Mouse (Mus musculus): ENCODE data around the gene Mepce. TPM values are rescaled to one million over a fixed set of nuclear protein-coding genes. Genes with fewer than 3 reads are reported as not detected.
"Not testable (repeated sequence)": the region's sequence is repeated elsewhere in the genome, so short reads cannot be mapped to it uniquely, and the experiment has no call there.

The Mepce gene
- 11.4 and 11.5 TPM in 2 replicates for polyA plus RNA-seq (2014; fragmentation: Nextera tagmentation; extraction: Ambion mirVana)

GRCm38 (mm10) chr5:137787151-137787928 lies at the start of gene Mepce, which contains the start of gene Zcwpw1:
Gene Mepce (minus strand): TSS chr5:137787655.
Gene Zcwpw1 (plus strand): TSS chr5:137787798.
- Histone ChIP-seq H3K4me1 (ENCODE audit: control insufficient read depth, insufficient read depth, low read length) (peaks cover 27% of the 10 kb centered on the region), H3K36me3 (ENCODE audit: control insufficient read depth, insufficient read depth, low read length) (peaks cover 16% of the 10 kb centered on the region), H3K4me2 (peak within 1 kb of the TSS; percentile 91), H3K27ac (ENCODE audit: low read depth, low read length) (peak within 1 kb of the TSS; percentile 97), H3K9me3 (ENCODE audit: control insufficient read depth, low read length) (peaks cover 2% of the 10 kb centered on the region; the same call in 1 of the 2 replicates), H3K4me3 (ENCODE audit: low read depth, low read length) (peak within 1 kb of the TSS; percentile 84), H3K9ac (ENCODE audit: low read length) (peak within 1 kb of the TSS; percentile 95), H3K27me3 (ENCODE audit: control insufficient read depth, insufficient read depth, low read length) (peaks cover 2% of the 10 kb centered on the region; the same call in 1 of the 2 replicates)
- WGBS: under 1% methylated on average over 47 of the region's 48 CpGs
- DNase-seq (ENCODE audit: low spot score, missing footprints): peak; percentile 100
- ATAC-seq (ENCODE audit: low FRiP score): peak; percentile 61

- not testable (repeated sequence) for H3K27me3 ChIP-seq (ENCODE audit: control insufficient read depth, insufficient read depth, low read length); ATAC-seq (ENCODE audit: low FRiP score); H3K27ac ChIP-seq (ENCODE audit: low read depth, low read length); H3K4me1 ChIP-seq (ENCODE audit: control insufficient read depth, insufficient read depth, low read length); H3K4me2 ChIP-seq; H3K9ac ChIP-seq (ENCODE audit: low read length); H3K36me3 ChIP-seq (ENCODE audit: control insufficient read depth, insufficient read depth, low read length); H3K4me3 ChIP-seq (ENCODE audit: low read depth, low read length); DNase-seq (ENCODE audit: low spot score, missing footprints); H3K9me3 ChIP-seq (ENCODE audit: control insufficient read depth, low read length)
Observed at GRCm38 (mm10) chr5:137837110-137837509, 49.7 kb upstream of the Mepce start.

- H3K27me3 ChIP-seq (ENCODE audit: control insufficient read depth, insufficient read depth, low read length): no peaks in the 10 kb centered on the region
- no peaks in the 10 kb centered on the region for H3K9me3 ChIP-seq (ENCODE audit: control insufficient read depth, low read length)
- H3K4me2 ChIP-seq: no peak overlapping the region
- H3K9ac ChIP-seq (ENCODE audit: low read length): no peak overlapping the region
- H3K36me3 ChIP-seq (ENCODE audit: control insufficient read depth, insufficient read depth, low read length): no peaks in the 10 kb centered on the region
- no peaks in the 10 kb centered on the region for H3K4me1 ChIP-seq (ENCODE audit: control insufficient read depth, insufficient read depth, low read length)
- DNase-seq (ENCODE audit: low spot score, missing footprints): no peak
- no peak for ATAC-seq (ENCODE audit: low FRiP score)
- H3K27ac ChIP-seq (ENCODE audit: low read depth, low read length): no peak overlapping the region
- no peak overlapping the region for H3K4me3 ChIP-seq (ENCODE audit: low read depth, low read length)
Observed at GRCm38 (mm10) chr5:137836611-137837010, 49.2 kb upstream of the Mepce start.

- H3K4me2 ChIP-seq; H3K4me3 ChIP-seq (ENCODE audit: low read depth, low read length); H3K27me3 ChIP-seq (ENCODE audit: control insufficient read depth, insufficient read depth, low read length); H3K4me1 ChIP-seq (ENCODE audit: control insufficient read depth, insufficient read depth, low read length); H3K9me3 ChIP-seq (ENCODE audit: control insufficient read depth, low read length); ATAC-seq (ENCODE audit: low FRiP score); H3K27ac ChIP-seq (ENCODE audit: low read depth, low read length); H3K36me3 ChIP-seq (ENCODE audit: control insufficient read depth, insufficient read depth, low read length); DNase-seq (ENCODE audit: low spot score, missing footprints); H3K9ac ChIP-seq (ENCODE audit: low read length): not testable (repeated sequence)
- WGBS: 69% methylated on average over 2 of the region's 2 CpGs
Observed at GRCm38 (mm10) chr5:137835966-137836520, 48.6 kb upstream of the Mepce start, which contains the start of gene Pilra. Gene Pilra (minus strand): TSS chr5:137836281.

GRCm38 (mm10) chr5:137833500-137833899 lies 46.0 kb upstream of the Mepce start:
- Histone ChIP-seq H3K27ac (ENCODE audit: low read depth, low read length) (no peak overlapping the region), H3K36me3 (ENCODE audit: control insufficient read depth, insufficient read depth, low read length) (no peaks in the 10 kb centered on the region), H3K9ac (ENCODE audit: low read length) (no peak overlapping the region), H3K4me2 (no peak overlapping the region), H3K9me3 (ENCODE audit: control insufficient read depth, low read length) (no peaks in the 10 kb centered on the region), H3K4me1 (ENCODE audit: control insufficient read depth, insufficient read depth, low read length) (no peaks in the 10 kb centered on the region), H3K4me3 (ENCODE audit: low read depth, low read length) (no peak overlapping the region), H3K27me3 (ENCODE audit: control insufficient read depth, insufficient read depth, low read length) (no peaks in the 10 kb centered on the region)
- DNase-seq (ENCODE audit: low spot score, missing footprints): no peak
- no peak for ATAC-seq (ENCODE audit: low FRiP score)
- 64% methylated on average over 4 of the region's 4 CpGs for WGBS

- ATAC-seq (ENCODE audit: low FRiP score): no peak
- Histone ChIP-seq H3K9ac (ENCODE audit: low read length) (no peak overlapping the region), H3K4me1 (ENCODE audit: control insufficient read depth, insufficient read depth, low read length) (no peaks in the 10 kb centered on the region), H3K36me3 (ENCODE audit: control insufficient read depth, insufficient read depth, low read length) (no peaks in the 10 kb centered on the region), H3K4me3 (ENCODE audit: low read depth, low read length) (no peak overlapping the region), H3K4me2 (no peak overlapping the region), H3K9me3 (ENCODE audit: control insufficient read depth, low read length) (no peaks in the 10 kb centered on the region), H3K27ac (ENCODE audit: low read depth, low read length) (no peak overlapping the region), H3K27me3 (ENCODE audit: control insufficient read depth, insufficient read depth, low read length) (no peaks in the 10 kb centered on the region)
- WGBS: 79% methylated on average over 6 of the region's 6 CpGs
- no peak for DNase-seq (ENCODE audit: low spot score, missing footprints)
Observed at GRCm38 (mm10) chr5:137831506-137831905, 44.1 kb upstream of the Mepce start.

- ATAC-seq (ENCODE audit: low FRiP score) (no peak), DNase-seq (ENCODE audit: low spot score, missing footprints) (no peak)
- Histone ChIP-seq H3K36me3 (ENCODE audit: control insufficient read depth, insufficient read depth, low read length) (no peaks in the 10 kb centered on the region), H3K4me3 (ENCODE audit: low read depth, low read length) (no peak overlapping the region), H3K4me2 (no peak overlapping the region), H3K9me3 (ENCODE audit: control insufficient read depth, low read length) (no peaks in the 10 kb centered on the region), H3K27ac (ENCODE audit: low read depth, low read length) (no peak overlapping the region), H3K9ac (ENCODE audit: low read length) (no peak overlapping the region), H3K4me1 (ENCODE audit: control insufficient read depth, insufficient read depth, low read length) (no peaks in the 10 kb centered on the region), H3K27me3 (ENCODE audit: control insufficient read depth, insufficient read depth, low read length) (no peaks in the 10 kb centered on the region)
- WGBS: 87% methylated on average over 4 of the region's 4 CpGs
Observed at GRCm38 (mm10) chr5:137831106-137831505, 43.7 kb upstream of the Mepce start.

- Histone ChIP-seq H3K27ac (ENCODE audit: low read depth, low read length) (no peak overlapping the region), H3K9me3 (ENCODE audit: control insufficient read depth, low read length) (no peaks in the 10 kb centered on the region), H3K9ac (ENCODE audit: low read length) (no peak overlapping the region), H3K27me3 (ENCODE audit: control insufficient read depth, insufficient read depth, low read length) (no peaks in the 10 kb centered on the region), H3K4me2 (no peak overlapping the region), H3K4me1 (ENCODE audit: control insufficient read depth, insufficient read depth, low read length) (no peaks in the 10 kb centered on the region), H3K36me3 (ENCODE audit: control insufficient read depth, insufficient read depth, low read length) (no peaks in the 10 kb centered on the region), H3K4me3 (ENCODE audit: low read depth, low read length) (no peak overlapping the region)
- ATAC-seq (ENCODE audit: low FRiP score) (no peak), DNase-seq (ENCODE audit: low spot score, missing footprints) (no peak)
- WGBS: 84% methylated on average over 7 of the region's 7 CpGs
Observed at GRCm38 (mm10) chr5:137830238-137830637, 42.8 kb upstream of the Mepce start.

- ATAC-seq (ENCODE audit: low FRiP score) (no peak), DNase-seq (ENCODE audit: low spot score, missing footprints) (no peak)
- Histone ChIP-seq H3K4me2 (no peak overlapping the region), H3K9ac (ENCODE audit: low read length) (no peak overlapping the region), H3K27me3 (ENCODE audit: control insufficient read depth, insufficient read depth, low read length) (no peaks in the 10 kb centered on the region), H3K4me1 (ENCODE audit: control insufficient read depth, insufficient read depth, low read length) (no peaks in the 10 kb centered on the region), H3K36me3 (ENCODE audit: control insufficient read depth, insufficient read depth, low read length) (no peaks in the 10 kb centered on the region), H3K9me3 (ENCODE audit: control insufficient read depth, low read length) (no peaks in the 10 kb centered on the region), H3K27ac (ENCODE audit: low read depth, low read length) (no peak overlapping the region), H3K4me3 (ENCODE audit: low read depth, low read length) (no peak overlapping the region)
- 89% methylated on average over 6 of the region's 6 CpGs for WGBS
Observed at GRCm38 (mm10) chr5:137828694-137829093, 41.2 kb upstream of the Mepce start.

All from midbrain, embryonic 11.5 days (tissue).